Mouse (Mus musculus) kidney, adult 2 months (tissue): Measurements from ENCODE around the gene Mfsd14a. TPM values are rescaled to one million over a fixed set of nuclear protein-coding genes. Genes with fewer than 3 reads are reported as not detected.

Experiments used
- DNase-seq: peaks from one replicate; pipeline ENCODE4 v3.0.0; 2021
- H3K27ac ChIP-seq: fragments of 200-500 bp; 2 replicates; pipeline ENCODE4 v1.5.1; 2012; ENCODE audit warnings: low read depth, low read length, control low read depth, inconsistent platforms; ENCODE audit not compliant: insufficient read depth
- H3K27me3 ChIP-seq: fragments of 200-500 bp; replicated peaks from 2 replicates; pipeline ENCODE4 v1.6.1; 2012; ENCODE audit warnings: mild to moderate bottlenecking, moderate library complexity, low read length, inconsistent platforms; ENCODE audit not compliant: control insufficient read depth, insufficient read depth
- H3K36me3 ChIP-seq: fragments of 200-500 bp; 2 replicates; pipeline ENCODE4 v1.6.1; 2012; ENCODE audit warnings: mild to moderate bottlenecking, moderate library complexity, low read length, inconsistent platforms; ENCODE audit not compliant: control insufficient read depth, insufficient read depth
- H3K4me1 ChIP-seq: fragments of 200-500 bp; 2 replicates; pipeline ENCODE4 v1.6.1; 2011; ENCODE audit warnings: low read length; ENCODE audit not compliant: control insufficient read depth, insufficient read depth
- H3K4me3 ChIP-seq: fragments of 200-500 bp; 2 replicates; pipeline ENCODE4 v1.5.1; 2011; ENCODE audit warnings: mild to moderate bottlenecking, low read depth, low read length, control low read depth; ENCODE audit not compliant: insufficient read depth
- CTCF ChIP-seq: fragments of 200-500 bp; conservative IDR thresholded peaks from 2 replicates; pipeline ENCODE4 v1.5.1; 2011; ENCODE audit warnings: low read depth, mild to moderate bottlenecking, control low read depth, low read length, moderate library complexity, mixed read lengths; ENCODE audit not compliant: insufficient read depth, insufficient read length
- POLR2A ChIP-seq: fragments of 200-500 bp; IDR thresholded peaks from one replicate; pipeline ENCODE4 v1.6.1; 2011; ENCODE audit warnings: low read depth, low read length, control low read depth
- WGBS: fragments of 180-500 bp; shearing (Covaris S2); methylation state at CpG from one replicate; pipeline ENCODE4 v1.1.7; 2018; 5-methylcytosine and 5-hydroxymethylcytosine counted together
- polyA plus RNA-seq: library from polyadenylated mRNA; depleted of rRNA; stranded (reverse); fragments of >200 nt; gene quantifications from 2 replicates; pipeline ENCODE4 v1.2.3, GENCODE M21; 2012

Gene Mfsd14a
- polyA plus RNA-seq, 1 experiment: 27.8 TPM

GRCm38 (mm10) chr3:116653278-116653945 is 9.1 kb downstream of the Mfsd14a start:
- Histone ChIP-seq H3K27me3 (no peaks in the 10 kb centered on the region), H3K4me1 (peaks cover 3% of the 10 kb centered on the region; the same call in 1 of the 2 replicates), H3K36me3 (no peaks in the 10 kb centered on the region; the same call in none of the 2 replicates), H3K27ac (no peak overlapping the region), H3K4me3 (no peak overlapping the region)
- no peak for TF ChIP-seq CTCF
- no peak for TF ChIP-seq POLR2A
- 64% methylated on average over 5 of the region's 5 CpGs for WGBS
- no peak for DNase-seq

DNA sequence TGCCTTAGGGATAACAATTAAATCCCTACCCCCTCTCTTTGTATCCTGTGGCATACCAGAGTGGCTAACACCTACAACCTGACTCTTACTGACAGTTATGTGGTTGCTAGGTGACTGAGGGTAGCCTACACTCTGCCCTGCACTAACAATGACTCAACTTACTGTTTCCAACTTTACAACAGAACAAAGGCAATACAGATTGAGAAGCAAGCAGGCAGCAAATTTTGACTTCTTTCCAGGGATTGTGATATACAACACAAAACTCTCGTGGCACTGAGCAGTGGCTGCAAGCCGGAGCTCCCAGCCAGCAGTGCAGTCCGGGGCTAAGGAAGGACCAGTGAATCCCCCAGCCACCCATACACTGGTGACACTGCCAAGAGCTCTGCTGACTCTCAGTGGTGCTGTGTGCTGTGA is 10.4 kb downstream of the Mfsd14a start:
- Histone ChIP-seq H3K4me1 (no peaks in the 10 kb centered on the region), H3K4me3 (no peak overlapping the region), H3K27ac (no peak overlapping the region), H3K27me3 (no peaks in the 10 kb centered on the region), H3K36me3 (no peaks in the 10 kb centered on the region; the same call in none of the 2 replicates)
- TF ChIP-seq CTCF (no peak), POLR2A (no peak)
- WGBS: 66% methylated on average over 3 of the region's 3 CpGs
- DNase-seq: no peak

DNA sequence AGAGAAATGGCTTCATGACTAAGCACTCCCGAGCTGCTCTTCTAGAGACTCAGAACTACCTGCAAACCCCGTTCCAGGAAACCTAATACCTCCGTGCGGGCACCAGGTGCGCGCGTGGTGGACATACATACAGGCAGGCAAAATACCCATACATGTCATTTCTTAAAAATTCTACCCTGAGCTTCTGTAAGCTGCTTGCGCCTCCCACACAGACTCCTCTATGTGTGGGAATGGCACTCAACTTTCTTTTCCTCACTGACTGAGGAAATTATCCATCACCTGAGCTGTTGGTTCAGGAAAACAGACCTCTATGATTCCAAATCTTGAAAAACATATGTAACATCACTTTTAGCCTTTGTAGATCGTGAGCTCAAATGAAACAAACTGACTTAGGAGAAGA is 11.8 kb downstream of the Mfsd14a start:
- H3K4me3 ChIP-seq: no peak overlapping the region
- no peak overlapping the region for H3K27ac ChIP-seq
- H3K36me3 ChIP-seq: peaks cover 1% of the 10 kb centered on the region
- WGBS: 95% methylated on average over 9 of the region's 9 CpGs
- H3K4me1 ChIP-seq: no peaks in the 10 kb centered on the region
- no peaks in the 10 kb centered on the region for H3K27me3 ChIP-seq
- no peak for TF ChIP-seq CTCF
- TF ChIP-seq POLR2A: no peak
- no peak for DNase-seq

GRCm38 (mm10) chr3:116648805-116649204 is 13.7 kb downstream of the Mfsd14a start:
- 92% methylated on average over 7 of the region's 7 CpGs for WGBS
- no peak for TF ChIP-seq POLR2A
- no peak for TF ChIP-seq CTCF
- DNase-seq: no peak

DNA sequence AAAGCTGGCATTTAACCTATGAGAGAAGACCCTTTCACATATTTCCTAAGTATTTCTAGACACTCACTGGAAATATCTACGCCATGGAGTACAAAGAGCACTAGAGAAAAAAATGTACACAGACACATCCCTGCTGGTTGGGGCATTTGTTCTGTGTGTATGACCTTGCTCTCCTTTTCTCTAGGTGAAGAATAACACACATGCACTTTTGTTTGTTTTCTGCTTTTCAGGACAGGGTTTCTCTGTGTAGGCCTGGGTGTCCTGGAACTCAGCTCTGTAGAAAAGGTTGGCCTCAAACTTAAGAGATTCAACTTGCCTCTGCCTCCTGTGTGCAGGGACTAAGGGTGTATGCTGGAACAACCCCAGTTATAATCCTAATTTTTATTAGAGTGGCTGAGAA is 16.1 kb downstream of the Mfsd14a start:
- 100% methylated on average over 1 of the region's 1 CpGs for WGBS
- Histone ChIP-seq H3K4me3 (no peak overlapping the region), H3K36me3 (peaks cover 7% of the 10 kb centered on the region), H3K4me1 (no peaks in the 10 kb centered on the region), H3K27me3 (no peaks in the 10 kb centered on the region), H3K27ac (no peak overlapping the region)
- DNase-seq: no peak
- no peak for TF ChIP-seq POLR2A
- no peak for TF ChIP-seq CTCF

More at GRCm38 (mm10) chr3:116648805-116649204, 13.7 kb downstream of the Mfsd14a start:
- Histone ChIP-seq H3K36me3 (peaks cover 5% of the 10 kb centered on the region), H3K27me3 (no peaks in the 10 kb centered on the region), H3K27ac (no peak overlapping the region), H3K4me3 (no peak overlapping the region), H3K4me1 (no peaks in the 10 kb centered on the region)

GRCm38 (mm10) chr3:116642373-116642772 is 20.1 kb downstream of the Mfsd14a start:
- Histone ChIP-seq H3K36me3 (peaks cover 13% of the 10 kb centered on the region), H3K4me1 (no peaks in the 10 kb centered on the region), H3K4me3 (no peak overlapping the region), H3K27me3 (no peaks in the 10 kb centered on the region), H3K27ac (no peak overlapping the region)
- TF ChIP-seq POLR2A: no peak
- TF ChIP-seq CTCF: no peak
- DNase-seq: no peak
- 92% methylated on average over 2 of the region's 2 CpGs for WGBS

- TF ChIP-seq POLR2A (no peak), CTCF (no peak)
- Histone ChIP-seq H3K4me1 (no peaks in the 10 kb centered on the region), H3K27me3 (no peaks in the 10 kb centered on the region), H3K4me3 (no peak overlapping the region), H3K36me3 (peaks cover 13% of the 10 kb centered on the region), H3K27ac (no peak overlapping the region)
- WGBS: 83% methylated on average over 6 of the region's 6 CpGs
- no peak for DNase-seq
These were observed 20.6 kb downstream of the Mfsd14a start for GRCm38 (mm10) chr3:116641811-116642371.
